Mouse (Mus musculus) midbrain, embryonic 13.5 days (tissue): ENCODE data around the gene Cdc37. TPM values are rescaled to one million over a fixed set of nuclear protein-coding genes. Genes with fewer than 3 reads are reported as not detected.

ENCODE experiments used
- polyA plus RNA-seq: library from polyadenylated mRNA; unstranded; fragments of >200 nt; fragmentation: Nextera tagmentation; extraction: Ambion mirVana; gene quantifications from 2 replicates; pipeline ENCODE4 v1.2.1, GENCODE M21; 2015

The Cdc37 gene
- polyA plus RNA-seq, 1 experiment from 2014 or later, result 233 TPM

Other genes with a start within 250 kb of the Cdc37 start
- 75.2 and 76.3 TPM in 2 replicates for gene Dnmt1, start 190.1 kb downstream of the Cdc37 start, polyA plus RNA-seq
- gene S1pr2, start 173.2 kb downstream of the Cdc37 start, polyA plus RNA-seq, result 8.5 and 9.5 TPM in 2 replicates
- 98.1 and 102 TPM in 2 replicates for gene Mrpl4, start 147.2 kb downstream of the Cdc37 start, polyA plus RNA-seq
- 2.9 and 3.9 TPM in 2 replicates for gene Icam1, start 134.0 kb downstream of the Cdc37 start, polyA plus RNA-seq
- 0.23 TPM in 2 replicates for gene Icam4, start 120.6 kb downstream of the Cdc37 start, polyA plus RNA-seq
- 0.32 and 0.34 TPM in 2 replicates for gene Icam5, start 117.9 kb downstream of the Cdc37 start, polyA plus RNA-seq
- gene Zglp1, start 82.9 kb downstream of the Cdc37 start, polyA plus RNA-seq, result 1.8 and 2.0 TPM in 2 replicates
- 1.0 and 1.2 TPM in 2 replicates for gene Gm49373, start 76.9 kb downstream of the Cdc37 start, polyA plus RNA-seq
- gene Fdx1l, start 76.4 kb downstream of the Cdc37 start, polyA plus RNA-seq, result 54.4 and 54.8 TPM in 2 replicates
- 1.6 and 1.8 TPM in 2 replicates for gene Gm38431, start 58.0 kb downstream of the Cdc37 start, polyA plus RNA-seq
- gene Raver1, start 58.0 kb downstream of the Cdc37 start, polyA plus RNA-seq, result 33.4 and 40.7 TPM in 2 replicates
- 11.5 and 12.2 TPM in 2 replicates for gene Tyk2, start 18.7 kb downstream of the Cdc37 start, polyA plus RNA-seq
- gene Pde4a, start 15.7 kb upstream of the Cdc37 start, polyA plus RNA-seq, result 20.1 and 20.2 TPM in 2 replicates
- gene Keap1, start 89.4 kb upstream of the Cdc37 start, polyA plus RNA-seq, result 58.6 and 61.9 TPM in 2 replicates
- gene S1pr5, start 98.5 kb upstream of the Cdc37 start, polyA plus RNA-seq, result 1.1 and 1.6 TPM in 2 replicates
- 55.3 and 57.8 TPM in 2 replicates for gene Atg4d, start 115.3 kb upstream of the Cdc37 start, polyA plus RNA-seq
- 20.3 and 21.6 TPM in 2 replicates for gene Kri1, start 138.0 kb upstream of the Cdc37 start, polyA plus RNA-seq
- gene Cdkn2d, start 141.4 kb upstream of the Cdc37 start, polyA plus RNA-seq, result 79.6 and 81.3 TPM in 2 replicates
- gene Ap1m2, start 162.4 kb upstream of the Cdc37 start, polyA plus RNA-seq, result 0.23 and 0.34 TPM in 2 replicates
- gene Slc44a2, start 170.7 kb upstream of the Cdc37 start, polyA plus RNA-seq, result 61.6 and 63.1 TPM in 2 replicates
- gene Ilf3, start 217.9 kb upstream of the Cdc37 start, polyA plus RNA-seq, result 312 and 327 TPM in 2 replicates